Mouse (Mus musculus): ENCODE results near the gene Slc16a11. TPM values are rescaled to one million over a fixed set of nuclear protein-coding genes. Genes with fewer than 3 reads are reported as not detected.

Slc16a11 gene
- polyA plus RNA-seq, 1 experiment from 2014 or later, result 0.81 TPM

GRCm38 (mm10) chr11:70174491-70174890 is 38.1 kb upstream of the Slc16a11 start:
- H3K4me2 ChIP-seq (ENCODE audit: low read depth, low read length), result no peak overlapping the region
- no peaks in the 10 kb centered on the region for H3K9me3 ChIP-seq (replicated peaks; ENCODE audit: control insufficient read depth, low read length)
- H3K4me1 ChIP-seq (ENCODE audit: control insufficient read depth, insufficient read depth, low read length), result no peaks in the 10 kb centered on the region
- ATAC-seq (replicated peaks; ENCODE audit: insufficient number of reproducible peaks, low FRiP score, low TSS enrichment, low read depth) (no peak), DNase-seq (ENCODE audit: low spot score) (no peak)
- H3K36me3 ChIP-seq (replicated peaks; ENCODE audit: control insufficient read depth, insufficient read depth, low read depth, low read length), result no peaks in the 10 kb centered on the region
- H3K9ac ChIP-seq (replicated peaks; ENCODE audit: low read length), result no peak overlapping the region
- no peak overlapping the region for H3K27ac ChIP-seq (replicated peaks; ENCODE audit: low read depth, low read length)
- H3K4me3 ChIP-seq (ENCODE audit: low read depth, low read length), result no peak overlapping the region
- no peaks in the 10 kb centered on the region for H3K27me3 ChIP-seq (ENCODE audit: control insufficient read depth, insufficient read depth, low read length)
- WGBS, result 88% methylated on average over 4 of the region's 4 CpGs

GRCm38 (mm10) chr11:70177647-70178046 is 34.9 kb upstream of the Slc16a11 start:
- H3K9ac ChIP-seq (replicated peaks; ENCODE audit: low read length), result no peak overlapping the region
- H3K36me3 ChIP-seq (replicated peaks; ENCODE audit: control insufficient read depth, insufficient read depth, low read depth, low read length), result no peaks in the 10 kb centered on the region
- H3K4me1 ChIP-seq (ENCODE audit: control insufficient read depth, insufficient read depth, low read length), result no peaks in the 10 kb centered on the region
- no peaks in the 10 kb centered on the region for H3K27me3 ChIP-seq (ENCODE audit: control insufficient read depth, insufficient read depth, low read length)
- H3K9me3 ChIP-seq (replicated peaks; ENCODE audit: control insufficient read depth, low read length), result no peaks in the 10 kb centered on the region
- ATAC-seq (replicated peaks; ENCODE audit: insufficient number of reproducible peaks, low FRiP score, low TSS enrichment, low read depth) (no peak), DNase-seq (ENCODE audit: low spot score) (no peak)
- 74% methylated on average over 8 of the region's 8 CpGs for WGBS
- H3K4me2 ChIP-seq (ENCODE audit: low read depth, low read length), result no peak overlapping the region
- H3K27ac ChIP-seq (replicated peaks; ENCODE audit: low read depth, low read length), result no peak overlapping the region
- H3K4me3 ChIP-seq (ENCODE audit: low read depth, low read length), result no peak overlapping the region

- ATAC-seq (replicated peaks; ENCODE audit: insufficient number of reproducible peaks, low FRiP score, low TSS enrichment, low read depth) (no peak), DNase-seq (ENCODE audit: low spot score) (no peak)
- no peak overlapping the region for H3K27ac ChIP-seq (replicated peaks; ENCODE audit: low read depth, low read length)
- no peak overlapping the region for H3K9ac ChIP-seq (replicated peaks; ENCODE audit: low read length)
- H3K9me3 ChIP-seq (replicated peaks; ENCODE audit: control insufficient read depth, low read length), result no peaks in the 10 kb centered on the region
- H3K4me3 ChIP-seq (ENCODE audit: low read depth, low read length), result no peak overlapping the region
- H3K36me3 ChIP-seq (replicated peaks; ENCODE audit: control insufficient read depth, insufficient read depth, low read depth, low read length), result no peaks in the 10 kb centered on the region
- no peaks in the 10 kb centered on the region for H3K4me1 ChIP-seq (ENCODE audit: control insufficient read depth, insufficient read depth, low read length)
- WGBS, result 88% methylated on average over 11 of the region's 11 CpGs
- no peaks in the 10 kb centered on the region for H3K27me3 ChIP-seq (ENCODE audit: control insufficient read depth, insufficient read depth, low read length)
- no peak overlapping the region for H3K4me2 ChIP-seq (ENCODE audit: low read depth, low read length)
Measured at GRCm38 (mm10) chr11:70178311-70178710, 34.2 kb upstream of the Slc16a11 start.

- Histone ChIP-seq H3K4me2 (ENCODE audit: low read depth, low read length) (no peak overlapping the region), H3K4me1 (ENCODE audit: control insufficient read depth, insufficient read depth, low read length) (no peaks in the 10 kb centered on the region), H3K9ac (replicated peaks; ENCODE audit: low read length) (no peak overlapping the region), H3K4me3 (ENCODE audit: low read depth, low read length) (no peak overlapping the region), H3K27me3 (ENCODE audit: control insufficient read depth, insufficient read depth, low read length) (no peaks in the 10 kb centered on the region), H3K27ac (replicated peaks; ENCODE audit: low read depth, low read length) (no peak overlapping the region), H3K9me3 (replicated peaks; ENCODE audit: control insufficient read depth, low read length) (no peaks in the 10 kb centered on the region), H3K36me3 (replicated peaks; ENCODE audit: control insufficient read depth, insufficient read depth, low read depth, low read length) (no peaks in the 10 kb centered on the region)
- ATAC-seq (replicated peaks; ENCODE audit: insufficient number of reproducible peaks, low FRiP score, low TSS enrichment, low read depth), result no peak
- 79% methylated on average over 11 of the region's 11 CpGs for WGBS
- no peak for DNase-seq (ENCODE audit: low spot score)
Measured at GRCm38 (mm10) chr11:70178756-70179155, 33.8 kb upstream of the Slc16a11 start.

- Histone ChIP-seq H3K27ac (replicated peaks; ENCODE audit: low read depth, low read length) (no peak overlapping the region), H3K36me3 (replicated peaks; ENCODE audit: control insufficient read depth, insufficient read depth, low read depth, low read length) (no peaks in the 10 kb centered on the region), H3K4me1 (ENCODE audit: control insufficient read depth, insufficient read depth, low read length) (no peaks in the 10 kb centered on the region), H3K4me3 (ENCODE audit: low read depth, low read length) (no peak overlapping the region), H3K9ac (replicated peaks; ENCODE audit: low read length) (no peak overlapping the region), H3K4me2 (ENCODE audit: low read depth, low read length) (no peak overlapping the region), H3K9me3 (replicated peaks; ENCODE audit: control insufficient read depth, low read length) (no peaks in the 10 kb centered on the region), H3K27me3 (ENCODE audit: control insufficient read depth, insufficient read depth, low read length) (no peaks in the 10 kb centered on the region)
- 35% methylated on average over 14 of the region's 14 CpGs for WGBS
- DNase-seq (ENCODE audit: low spot score) (peak; percentile 73), ATAC-seq (replicated peaks; ENCODE audit: insufficient number of reproducible peaks, low FRiP score, low TSS enrichment, low read depth) (no peak)
Measured at GRCm38 (mm10) chr11:70179401-70179800, 33.2 kb upstream of the Slc16a11 start.

- Histone ChIP-seq H3K4me3 (ENCODE audit: low read depth, low read length) (no peak overlapping the region), H3K4me1 (ENCODE audit: control insufficient read depth, insufficient read depth, low read length) (no peaks in the 10 kb centered on the region), H3K36me3 (replicated peaks; ENCODE audit: control insufficient read depth, insufficient read depth, low read depth, low read length) (no peaks in the 10 kb centered on the region), H3K27me3 (ENCODE audit: control insufficient read depth, insufficient read depth, low read length) (no peaks in the 10 kb centered on the region), H3K4me2 (ENCODE audit: low read depth, low read length) (no peak overlapping the region), H3K9ac (replicated peaks; ENCODE audit: low read length) (no peak overlapping the region), H3K9me3 (replicated peaks; ENCODE audit: control insufficient read depth, low read length) (no peaks in the 10 kb centered on the region), H3K27ac (replicated peaks; ENCODE audit: low read depth, low read length) (no peak overlapping the region)
- ATAC-seq (replicated peaks; ENCODE audit: insufficient number of reproducible peaks, low FRiP score, low TSS enrichment, low read depth), result no peak
- 92% methylated on average over 4 of the region's 4 CpGs for WGBS
- no peak for DNase-seq (ENCODE audit: low spot score)
Measured at GRCm38 (mm10) chr11:70180496-70180895, 32.1 kb upstream of the Slc16a11 start.

- no peaks in the 10 kb centered on the region for H3K36me3 ChIP-seq (replicated peaks; ENCODE audit: control insufficient read depth, insufficient read depth, low read depth, low read length)
- H3K27ac ChIP-seq (replicated peaks; ENCODE audit: low read depth, low read length), result no peak overlapping the region
- DNase-seq (ENCODE audit: low spot score) (no peak), ATAC-seq (replicated peaks; ENCODE audit: insufficient number of reproducible peaks, low FRiP score, low TSS enrichment, low read depth) (no peak)
- H3K4me2 ChIP-seq (ENCODE audit: low read depth, low read length), result no peak overlapping the region
- no peaks in the 10 kb centered on the region for H3K9me3 ChIP-seq (replicated peaks; ENCODE audit: control insufficient read depth, low read length)
- no peak overlapping the region for H3K9ac ChIP-seq (replicated peaks; ENCODE audit: low read length)
- 74% methylated on average over 7 of the region's 7 CpGs for WGBS
- no peaks in the 10 kb centered on the region for H3K4me1 ChIP-seq (ENCODE audit: control insufficient read depth, insufficient read depth, low read length)
- no peaks in the 10 kb centered on the region for H3K27me3 ChIP-seq (ENCODE audit: control insufficient read depth, insufficient read depth, low read length)
- no peak overlapping the region for H3K4me3 ChIP-seq (ENCODE audit: low read depth, low read length)
Measured at GRCm38 (mm10) chr11:70185120-70185519, 27.4 kb upstream of the Slc16a11 start.

GRCm38 (mm10) chr11:70189319-70190134 is 23.0 kb upstream of the Slc16a11 start:
- Histone ChIP-seq H3K9ac (replicated peaks; ENCODE audit: low read length) (no peak overlapping the region), H3K9me3 (replicated peaks; ENCODE audit: control insufficient read depth, low read length) (no peaks in the 10 kb centered on the region), H3K4me1 (ENCODE audit: control insufficient read depth, insufficient read depth, low read length) (no peaks in the 10 kb centered on the region), H3K27ac (replicated peaks; ENCODE audit: low read depth, low read length) (no peak overlapping the region), H3K4me3 (ENCODE audit: low read depth, low read length) (no peak overlapping the region), H3K4me2 (ENCODE audit: low read depth, low read length) (no peak overlapping the region), H3K36me3 (replicated peaks; ENCODE audit: control insufficient read depth, insufficient read depth, low read depth, low read length) (no peaks in the 10 kb centered on the region), H3K27me3 (ENCODE audit: control insufficient read depth, insufficient read depth, low read length) (no peaks in the 10 kb centered on the region)
- DNase-seq (ENCODE audit: low spot score), result no peak
- no peak for ATAC-seq (replicated peaks; ENCODE audit: insufficient number of reproducible peaks, low FRiP score, low TSS enrichment, low read depth)
- 86% methylated on average over 28 of the region's 28 CpGs for WGBS
